Mouse (Mus musculus) retina, embryonic 14.5 days (tissue): ENCODE data around the gene Arhgef28.
A peak's percentile ranks its signal among the peaks of the same experiment; 100 is the strongest.
"Not testable (repeated sequence)": the region's sequence is repeated elsewhere in the genome, so short reads cannot be mapped to it uniquely, and the experiment has no call there.

ENCODE experiments used
- DNase-seq: peaks from one replicate; pipeline ENCODE4 v3.0.0-alpha.2; 2015; ENCODE audit warnings: low spot score

Arhgef28 gene

GRCm38 (mm10) chr13:98069646-98070045, 136.6 kb downstream of the Arhgef28 start:
- no peak for DNase-seq

GRCm38 (mm10) chr13:98062843-98063242, 143.4 kb downstream of the Arhgef28 start:
- no peak for DNase-seq

- DNase-seq = not testable (repeated sequence)
Measured at GRCm38 (mm10) chr13:98060121-98060520, 146.1 kb downstream of the Arhgef28 start.

DNA sequence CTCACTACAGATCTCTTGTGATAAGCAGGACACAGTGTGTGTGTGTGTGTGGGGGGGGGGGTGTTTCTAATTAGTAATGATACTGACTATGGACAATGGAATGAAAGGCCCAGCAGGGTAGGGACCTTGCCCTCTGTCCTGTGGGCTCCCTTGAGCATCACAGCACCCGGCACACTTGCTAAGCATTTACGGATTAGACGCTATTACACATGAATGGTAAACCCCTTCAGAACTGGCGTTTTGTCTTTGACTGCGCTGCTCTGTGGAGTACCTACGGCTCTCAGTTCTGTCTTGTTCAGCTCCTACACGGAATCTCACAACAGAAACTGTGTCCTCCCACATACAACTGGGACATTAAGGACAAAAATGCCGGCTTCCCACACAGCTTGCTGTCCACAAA, 151.0 kb downstream of the Arhgef28 start:
- DNase-seq = no peak

- DNase-seq = peak; percentile 10
Measured at GRCm38 (mm10) chr13:98040628-98041150, 165.6 kb downstream of the Arhgef28 start.

GRCm38 (mm10) chr13:98038731-98039130, 167.5 kb downstream of the Arhgef28 start:
- no peak for DNase-seq

DNA sequence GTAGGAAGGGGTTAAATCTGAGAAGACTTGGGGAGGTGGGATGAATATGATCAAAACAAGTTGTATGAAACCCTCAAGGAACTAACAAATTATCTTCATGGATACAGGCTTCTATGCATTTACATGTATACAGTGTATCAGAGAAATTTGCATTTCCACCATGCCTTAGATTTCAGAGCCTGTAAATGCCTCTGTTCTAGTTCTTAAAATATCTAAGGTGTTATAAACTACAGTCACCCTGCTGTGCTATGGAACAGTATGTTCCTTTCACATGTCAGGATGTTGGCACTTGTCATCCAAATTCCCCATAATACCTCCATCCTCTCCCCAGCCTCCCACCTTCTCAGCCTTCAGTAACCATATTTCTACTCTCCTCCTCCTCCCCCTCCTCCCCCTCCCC, 168.5 kb downstream of the Arhgef28 start:
- DNase-seq = no peak

GRCm38 (mm10) chr13:98031642-98031960, 174.6 kb downstream of the Arhgef28 start:
- DNase-seq = no peak

- DNase-seq = peak; percentile 95
Measured at GRCm38 (mm10) chr13:98030959-98031641, 175.1 kb downstream of the Arhgef28 start.

- DNase-seq = peak; percentile 60
Measured at GRCm38 (mm10) chr13:98030041-98030440, 176.2 kb downstream of the Arhgef28 start.

DNA sequence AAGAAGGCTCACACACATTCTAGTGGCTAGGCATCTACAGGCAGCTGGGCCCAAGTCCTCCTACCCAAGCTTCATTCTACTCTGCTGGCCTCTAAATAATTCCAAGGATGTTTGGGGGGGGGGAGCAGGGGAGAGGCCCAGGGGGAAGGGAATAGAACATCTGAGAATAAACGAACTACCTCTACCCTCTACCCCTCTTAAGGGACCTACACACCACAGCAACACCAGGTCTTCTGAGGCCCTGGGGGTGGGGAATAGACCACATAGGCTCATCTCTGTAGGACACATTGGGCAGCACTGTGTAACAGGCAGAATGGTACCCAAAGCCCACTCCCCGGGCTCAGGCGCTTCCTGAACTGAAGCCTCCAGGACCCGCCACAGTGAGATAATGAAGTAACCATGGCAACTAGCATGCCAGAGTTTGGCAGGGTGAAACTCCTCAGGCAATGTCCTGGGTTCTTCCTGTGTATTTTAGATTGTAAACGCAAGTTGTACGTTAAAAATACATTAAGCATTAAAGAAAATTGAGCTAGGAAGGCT, 177.5 kb downstream of the Arhgef28 start:
- DNase-seq = peak; percentile 42

- DNase-seq = no peak
Measured at GRCm38 (mm10) chr13:98027641-98028204, 178.5 kb downstream of the Arhgef28 start.

- DNase-seq = no peak
Measured at GRCm38 (mm10) chr13:98027122-98027521, 179.1 kb downstream of the Arhgef28 start.

DNA sequence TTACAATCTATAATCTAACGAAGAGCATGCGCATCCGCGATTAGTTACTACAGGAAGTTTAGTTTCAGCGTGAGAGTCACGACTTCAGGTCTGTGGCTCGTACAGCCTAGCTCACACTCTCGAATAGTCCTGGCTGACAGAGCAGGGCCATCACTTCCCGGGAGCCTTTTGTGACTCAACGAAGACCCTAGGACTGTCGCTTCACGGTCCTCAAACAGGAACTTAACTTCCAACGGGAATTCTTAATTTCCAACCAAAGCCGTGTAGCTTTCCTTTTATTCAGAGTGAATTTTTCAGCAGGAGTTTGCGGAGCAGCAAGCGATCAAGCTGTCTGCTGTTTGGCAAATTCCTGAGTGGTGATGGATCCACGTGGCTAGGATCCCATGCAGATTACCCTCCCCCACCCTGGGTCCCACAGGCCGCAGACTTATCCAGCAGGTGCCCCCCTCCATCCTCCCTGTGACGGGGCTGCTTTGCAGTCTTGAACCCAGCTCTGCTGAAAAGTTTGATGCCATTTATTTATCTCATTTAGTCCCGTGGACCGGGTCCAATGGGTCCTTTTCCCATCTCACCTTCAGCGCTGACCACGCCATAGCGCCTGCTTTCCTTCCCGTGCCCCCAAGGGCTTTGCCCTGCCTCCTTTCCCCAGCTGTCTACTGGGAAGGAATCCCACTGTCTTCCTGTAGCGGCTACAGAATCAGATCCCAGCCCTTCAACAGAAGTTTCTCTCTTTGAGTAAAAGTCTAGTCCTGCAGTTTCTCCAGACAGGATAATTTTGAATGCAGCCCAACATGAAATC, 180.3 kb downstream of the Arhgef28 start:
- no peak for DNase-seq

DNA sequence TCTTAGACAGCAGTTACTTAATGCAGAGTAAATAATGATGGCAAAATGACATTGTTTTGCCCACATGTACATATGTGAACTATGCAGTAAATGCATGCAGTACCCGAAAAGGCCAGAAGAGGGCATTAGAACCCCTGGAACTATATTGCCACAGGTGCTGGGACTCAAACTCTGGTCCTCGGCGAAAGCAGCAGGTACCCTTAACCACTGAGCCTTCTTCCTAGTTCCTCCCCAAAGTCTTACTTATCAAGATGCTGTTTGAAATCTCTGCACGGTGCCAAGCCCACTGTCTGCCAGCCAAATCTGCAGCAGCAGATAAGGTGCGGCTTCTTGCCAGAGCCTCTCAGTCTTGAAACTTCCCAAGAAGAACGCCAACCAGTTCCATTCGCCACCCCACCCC, 181.1 kb downstream of the Arhgef28 start:
- DNase-seq = peak; percentile 27

- DNase-seq = no peak
Measured at GRCm38 (mm10) chr13:98024680-98025079, 181.6 kb downstream of the Arhgef28 start.

DNA sequence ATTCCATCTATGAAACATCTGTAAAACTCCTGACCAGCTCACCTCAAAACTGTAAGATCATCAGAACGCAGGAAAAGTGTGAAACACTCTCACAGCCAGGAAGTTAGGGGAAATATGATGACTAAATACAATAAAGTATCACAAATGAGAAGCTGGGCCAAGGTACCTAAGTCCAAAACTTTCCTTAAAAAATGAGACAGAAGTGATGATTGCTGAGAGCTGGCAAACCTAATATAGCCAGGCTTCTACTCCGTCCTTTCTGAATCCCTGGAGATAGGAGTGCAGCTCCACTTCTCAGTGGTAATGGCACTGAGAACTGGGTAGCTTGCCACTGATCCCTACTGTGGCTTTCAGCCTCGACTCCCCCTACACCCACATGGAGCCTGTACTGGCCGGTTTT, 184.3 kb downstream of the Arhgef28 start:
- no peak for DNase-seq

DNA sequence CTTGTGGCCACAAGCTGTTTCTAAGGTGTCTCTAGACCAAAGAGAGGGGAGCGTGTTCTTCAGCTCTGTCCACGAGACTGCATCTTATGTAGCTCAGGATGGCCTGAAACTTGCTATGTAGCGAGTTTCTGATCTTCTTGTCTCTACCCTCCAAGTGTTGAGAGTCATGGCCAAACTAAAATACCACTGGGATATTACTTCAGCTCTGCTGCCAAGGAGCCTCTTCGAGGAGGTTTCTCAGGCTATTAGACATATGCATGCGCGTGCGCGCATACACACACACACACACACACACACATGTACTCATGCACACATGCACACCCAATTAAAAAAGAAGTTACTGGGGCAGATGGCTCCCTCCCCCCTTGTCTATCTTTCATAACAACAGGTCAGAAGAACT, 187.4 kb downstream of the Arhgef28 start:
- not testable (repeated sequence) for DNase-seq

DNA sequence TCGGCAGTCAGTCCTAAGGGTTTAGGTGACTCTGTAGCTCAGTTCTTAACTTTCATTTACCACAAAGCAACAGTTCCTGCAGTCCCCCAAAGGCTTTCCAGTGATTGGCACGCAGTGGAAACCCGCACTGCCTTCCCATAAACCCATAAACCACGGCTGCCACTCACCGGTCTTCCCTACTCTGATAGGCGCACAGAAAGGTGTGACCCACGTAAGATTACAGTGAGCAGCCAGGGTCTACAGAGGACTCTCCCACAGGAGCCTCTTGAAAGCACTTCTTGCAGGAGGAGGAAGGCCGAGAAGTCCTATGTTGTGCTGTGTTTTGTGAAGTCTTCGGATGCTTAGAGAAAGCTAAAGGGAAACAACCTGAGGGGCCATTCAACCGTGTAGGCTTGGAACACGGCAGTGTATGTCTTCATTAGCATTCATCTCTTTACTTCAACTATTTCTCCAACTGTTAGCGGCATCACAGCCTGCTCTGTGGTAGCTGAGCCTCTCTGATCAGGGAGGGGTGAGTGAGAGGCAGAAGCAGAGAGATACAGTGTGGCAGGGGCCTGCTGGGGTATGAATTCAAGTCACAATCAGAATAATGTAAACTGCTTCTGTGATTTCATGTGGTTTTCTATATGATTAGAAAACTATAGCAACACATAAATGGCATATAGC, 189.2 kb downstream of the Arhgef28 start:
- peak; percentile 41 for DNase-seq

DNA sequence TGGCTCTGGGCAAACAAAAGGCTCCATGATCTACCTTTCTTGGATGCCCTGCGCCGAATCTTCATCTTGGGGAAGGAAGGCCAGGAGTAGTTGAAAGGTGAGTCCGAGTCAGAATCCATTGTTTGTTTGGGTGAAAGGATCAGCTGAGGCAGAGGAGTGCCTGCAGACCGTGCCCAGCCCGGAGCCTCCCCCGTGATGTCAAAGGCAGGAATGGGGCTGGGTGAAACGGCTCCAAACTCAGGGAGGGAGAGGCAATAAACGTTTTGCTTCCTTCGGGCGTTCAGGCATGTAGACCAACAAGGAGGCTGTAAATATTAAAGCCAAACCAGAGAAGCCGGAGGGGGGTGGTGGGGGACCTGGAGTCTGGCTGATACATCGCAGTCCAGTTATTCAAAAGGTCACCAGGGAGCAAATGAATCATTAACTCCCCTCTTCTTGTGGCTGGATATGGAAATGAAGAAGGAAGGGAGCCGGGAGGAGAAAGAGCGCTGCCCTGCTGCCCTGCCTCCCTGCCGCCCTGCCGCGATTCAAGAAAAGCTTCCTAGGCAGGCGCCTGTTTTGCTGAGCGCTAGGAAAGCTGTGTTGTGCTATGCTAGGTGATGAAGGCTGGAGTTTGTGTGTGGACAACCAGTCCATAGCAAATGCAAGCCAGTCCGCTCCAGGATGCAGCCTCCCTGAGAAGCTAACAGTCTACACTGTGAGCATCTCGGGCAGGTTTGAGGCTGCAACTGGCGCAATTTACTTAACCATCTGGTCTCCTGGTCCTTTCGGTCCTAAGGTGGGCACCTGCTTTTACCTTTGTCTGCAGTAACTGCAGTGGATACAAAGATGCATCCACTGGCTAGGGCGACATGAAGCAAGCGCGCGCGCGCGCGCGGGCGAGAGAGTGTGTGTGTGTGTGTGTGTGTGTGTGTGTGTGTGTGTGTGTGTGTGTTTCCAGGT, 190.0 kb downstream of the Arhgef28 start:
- peak; percentile 54 for DNase-seq

DNA sequence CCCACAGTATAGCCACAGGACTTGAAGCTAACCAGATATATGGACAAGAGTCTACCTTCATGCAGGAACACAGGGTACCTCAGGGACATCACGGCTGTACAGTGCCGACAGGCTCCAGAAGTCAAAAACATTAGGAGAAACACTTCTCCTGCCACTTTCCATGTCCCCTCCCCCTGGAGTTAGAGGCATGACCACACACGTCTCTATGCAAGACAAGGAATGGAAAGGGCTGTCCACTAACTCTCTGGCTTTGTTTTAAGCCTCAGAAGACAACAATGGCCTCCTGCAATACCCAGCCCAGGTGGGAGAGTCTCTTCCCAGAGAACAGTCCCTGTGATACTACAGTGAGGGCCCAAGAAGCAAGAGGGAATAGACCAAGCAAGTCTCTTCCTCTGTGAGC, 191.3 kb downstream of the Arhgef28 start:
- no peak for DNase-seq
